Mouse (Mus musculus): ENCODE results near the gene 2310046K23Rik.

The 2310046K23Rik gene

DNA sequence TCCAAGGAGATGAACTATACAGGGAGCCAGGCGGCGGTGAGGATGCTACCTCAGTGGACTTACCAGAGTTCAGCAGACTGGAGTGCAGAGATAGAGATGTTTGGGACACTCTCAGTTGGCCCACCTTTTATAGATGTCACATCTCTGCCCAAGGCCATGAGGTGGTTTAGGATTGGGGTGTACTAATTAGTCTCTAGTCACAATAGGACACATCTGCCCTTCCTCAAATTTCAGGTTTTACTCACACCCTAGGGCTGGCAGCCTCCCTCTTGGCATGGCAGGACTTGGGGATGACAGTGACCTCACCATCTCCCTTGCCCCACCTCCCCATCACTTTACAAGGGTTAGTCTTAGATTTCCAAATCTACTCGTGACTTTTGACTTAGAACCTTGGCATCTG, at the start of gene 2310046K23Rik:
TSS of gene 2310046K23Rik (minus strand) at position 101 of the 400 bp plus-strand sequence.
- no peak for DNase-seq (ENCODE audit: low read depth, low spot score)

DNA sequence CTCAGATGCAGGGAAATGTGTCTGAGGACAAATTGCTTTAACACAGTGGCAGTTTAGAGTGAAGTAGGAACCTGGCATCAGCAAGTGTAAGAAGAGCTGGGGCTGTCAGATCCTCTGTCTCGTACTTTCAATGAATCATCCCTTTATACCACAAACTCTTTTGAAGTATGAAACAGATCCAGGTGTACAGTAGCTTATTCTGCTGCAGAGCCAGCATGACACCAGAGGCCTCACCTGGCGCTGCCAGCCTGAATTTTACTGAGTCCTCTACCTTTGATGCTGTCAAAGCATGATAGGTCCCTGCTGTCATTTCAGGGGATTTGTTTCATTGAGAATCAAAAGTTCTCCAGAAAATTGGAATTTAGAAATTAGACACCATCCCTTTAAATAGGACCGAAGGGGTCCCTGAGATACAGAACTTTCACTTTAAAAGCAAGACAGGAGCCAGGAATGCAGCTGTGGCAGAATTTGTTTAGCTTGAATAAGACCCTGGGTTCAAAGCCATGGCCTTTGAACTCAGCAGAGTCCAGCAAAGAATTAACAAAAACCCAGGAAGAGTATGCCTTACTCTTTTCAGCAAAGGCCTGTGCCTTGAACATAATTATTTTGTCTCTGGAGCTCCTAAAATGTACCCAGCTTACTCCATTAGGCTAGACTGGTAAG, 49.0 kb upstream of the 2310046K23Rik start:
- peak; percentile 7 for DNase-seq (ENCODE audit: low read depth, low spot score)

DNA sequence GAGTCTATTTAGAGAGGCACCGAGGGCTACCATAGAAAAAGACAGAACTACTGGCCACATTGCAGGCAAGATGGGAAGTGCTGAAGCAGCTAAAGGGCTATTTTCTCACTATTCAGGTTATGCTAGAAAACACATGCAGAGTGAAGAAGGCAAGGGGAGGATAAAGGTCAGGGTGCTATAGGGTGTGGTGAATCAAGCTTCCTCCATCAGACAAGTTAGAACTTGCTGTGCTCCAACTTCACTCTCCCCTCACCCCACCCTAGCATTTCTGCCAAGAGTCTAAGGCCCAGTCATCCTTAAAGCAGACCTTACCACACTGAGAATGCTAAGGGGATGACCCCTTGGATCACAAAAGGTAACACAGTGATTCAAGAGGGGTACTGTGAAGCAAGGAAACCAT, 45.2 kb upstream of the 2310046K23Rik start:
- DNase-seq (ENCODE audit: low read depth, low spot score): no peak

DNA sequence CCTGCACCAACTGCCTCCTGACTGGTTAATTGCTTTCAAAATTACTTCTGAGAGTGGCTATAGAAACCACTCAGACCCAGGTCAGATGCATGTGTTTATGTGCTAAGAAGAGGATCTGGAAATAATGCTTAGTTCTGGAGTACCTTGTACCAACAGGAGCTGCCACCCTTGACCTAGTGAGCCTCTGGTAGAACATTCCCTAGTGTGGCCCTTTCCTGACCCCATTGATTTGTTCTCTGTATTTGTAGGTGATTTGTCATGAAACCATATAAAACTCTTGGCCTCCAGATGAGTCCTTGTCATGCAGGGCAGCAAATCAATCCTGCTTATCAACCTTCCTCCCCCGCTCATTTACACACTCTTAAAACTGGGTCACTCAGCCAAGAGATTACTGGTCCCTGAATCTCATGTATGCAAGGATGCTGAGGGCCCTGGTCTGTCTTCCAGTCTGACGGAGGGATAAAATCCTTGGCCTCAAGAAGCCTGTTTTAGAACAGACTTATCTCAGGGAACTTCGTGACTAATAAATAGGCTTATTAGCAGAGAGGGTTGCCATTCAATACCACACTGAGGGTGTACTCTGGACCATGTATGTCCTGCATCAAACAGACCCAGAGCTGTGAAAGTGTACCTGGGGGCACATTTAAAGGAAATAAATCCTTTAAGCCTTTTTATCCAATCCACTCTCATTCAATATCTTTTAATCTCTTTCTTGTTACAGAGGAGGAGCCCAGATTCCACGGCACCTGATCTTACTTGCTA, 44.5 kb upstream of the 2310046K23Rik start:
- DNase-seq (ENCODE audit: low read depth, low spot score): no peak

DNA sequence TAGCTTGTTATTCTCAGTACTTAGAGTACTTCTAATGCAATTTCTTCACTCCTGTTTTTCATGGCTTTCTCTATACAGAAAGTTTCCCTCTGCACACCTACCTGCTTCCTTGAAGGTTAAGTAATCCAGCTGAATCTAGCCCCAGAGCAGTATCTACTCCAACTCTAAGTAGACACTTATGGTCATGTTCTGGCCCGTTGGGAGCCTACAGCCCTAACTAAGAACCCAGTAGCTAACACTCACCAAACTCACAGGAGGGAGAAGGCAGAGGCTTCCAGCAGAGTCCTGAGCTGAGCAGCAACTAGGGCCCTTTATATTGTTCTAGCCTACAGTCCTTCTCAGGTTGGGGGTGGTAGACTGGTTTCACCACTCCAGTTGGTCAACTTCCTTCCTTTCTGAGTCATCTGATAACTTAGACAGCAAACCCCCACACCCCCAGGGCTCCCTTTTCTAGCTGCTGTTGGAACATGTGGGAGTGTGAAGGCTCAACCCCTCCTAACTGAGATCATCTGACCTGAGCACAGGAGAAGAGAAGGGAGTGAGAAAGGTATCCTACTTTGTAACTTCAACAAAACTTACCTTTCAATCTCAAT, 39.2 kb upstream of the 2310046K23Rik start, which contains the start of gene Ivl:
TSS of gene Ivl (minus strand) at position 287 of the 593 bp plus-strand sequence.
- no peak for DNase-seq (ENCODE audit: low read depth, low spot score)

DNA sequence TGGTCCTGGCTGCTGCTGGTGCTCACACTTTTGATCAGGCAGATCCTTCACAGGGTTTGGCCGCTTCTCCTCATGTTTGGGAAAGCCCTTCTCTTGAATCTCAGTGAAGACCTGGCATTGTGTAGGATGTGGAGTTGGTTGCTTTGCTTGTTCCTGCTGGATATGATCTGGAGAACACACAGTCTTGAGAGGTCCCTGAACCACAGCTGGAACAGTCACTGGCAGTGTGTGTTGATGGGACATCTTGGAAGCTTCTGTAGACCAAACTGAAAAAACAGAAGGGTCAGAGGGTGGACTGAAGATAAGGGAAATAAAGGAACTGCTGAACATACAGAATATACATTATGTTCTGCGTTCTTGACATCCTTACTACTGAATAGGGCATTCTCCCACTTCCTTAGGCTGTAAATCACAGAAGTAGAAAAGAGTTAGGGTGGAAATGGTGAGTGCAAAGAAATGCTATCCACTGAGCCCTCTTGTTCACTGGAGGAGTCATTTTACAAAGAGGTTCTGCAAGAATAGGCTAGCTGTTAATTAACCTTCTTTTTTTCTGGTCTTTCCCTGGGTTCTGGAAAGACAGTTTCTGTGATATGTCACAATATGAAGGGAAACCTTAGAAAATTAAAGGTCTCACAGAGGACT, 38.3 kb upstream of the 2310046K23Rik start:
- no peak for DNase-seq (ENCODE audit: low read depth, low spot score)

DNA sequence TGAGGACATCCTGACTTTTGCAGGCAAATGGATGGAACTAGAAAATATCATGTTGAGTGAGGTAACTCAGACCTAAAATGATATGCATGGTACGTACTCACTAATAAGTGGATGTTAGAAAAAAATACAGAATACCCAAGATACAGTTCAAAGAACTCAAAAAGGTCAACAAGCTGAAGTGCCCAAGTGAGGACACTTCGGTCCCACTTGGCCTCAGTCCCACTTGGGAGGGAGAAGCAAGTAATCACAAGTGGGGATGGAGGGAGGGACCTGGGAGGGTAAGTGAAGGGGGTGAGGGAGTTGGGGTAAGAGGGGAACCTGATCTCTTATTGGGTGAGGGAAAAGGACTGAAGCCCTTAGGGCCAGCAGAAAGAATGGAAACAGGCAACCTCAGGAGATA, 34.4 kb upstream of the 2310046K23Rik start:
- no peak for DNase-seq (ENCODE audit: low read depth, low spot score)

DNA sequence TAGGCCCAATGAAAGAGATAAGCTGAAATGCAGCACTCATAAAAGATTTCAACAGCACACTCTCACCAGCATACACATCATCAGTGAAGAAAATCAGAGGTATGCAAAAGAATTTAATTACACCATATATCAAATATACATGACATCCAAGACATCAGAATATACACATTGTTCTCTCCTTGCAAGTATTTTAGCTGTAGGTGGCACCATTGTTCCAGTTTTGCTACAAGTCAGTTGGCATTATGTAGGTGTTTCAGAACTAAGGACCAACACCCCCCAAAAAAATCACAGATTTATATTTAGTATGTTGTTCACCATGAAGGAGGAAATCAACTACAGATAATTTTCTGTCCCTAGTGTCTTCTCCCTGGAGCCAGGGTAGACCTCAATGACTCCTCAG, 31.1 kb upstream of the 2310046K23Rik start:
- no peak for DNase-seq (ENCODE audit: low read depth, low spot score)

DNA sequence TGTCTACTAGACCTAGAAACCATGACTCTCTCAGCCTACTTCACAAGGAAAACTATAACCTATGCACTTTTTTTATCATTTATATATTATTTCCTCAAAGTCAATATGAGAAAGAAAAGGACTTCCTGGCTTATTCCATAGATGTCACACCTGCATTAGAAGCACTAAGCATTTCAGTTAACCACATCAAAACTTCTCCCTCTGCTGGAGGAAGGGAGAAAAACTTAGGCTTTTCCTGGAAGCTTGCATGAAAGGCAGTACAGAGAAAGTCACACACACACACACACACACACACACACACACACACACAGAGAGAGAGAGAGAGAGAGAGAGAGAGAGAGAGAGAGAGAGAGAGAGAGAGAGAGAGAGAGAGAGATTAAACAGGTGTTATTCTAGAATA, 22.0 kb downstream of the 2310046K23Rik start:
- peak; percentile 72 for DNase-seq (ENCODE audit: low read depth, low spot score)

- peak; percentile 66 for DNase-seq (ENCODE audit: low read depth, low spot score)
These were observed 23.5 kb downstream of the 2310046K23Rik start for GRCm38 (mm10) chr3:92510786-92511185.

DNA sequence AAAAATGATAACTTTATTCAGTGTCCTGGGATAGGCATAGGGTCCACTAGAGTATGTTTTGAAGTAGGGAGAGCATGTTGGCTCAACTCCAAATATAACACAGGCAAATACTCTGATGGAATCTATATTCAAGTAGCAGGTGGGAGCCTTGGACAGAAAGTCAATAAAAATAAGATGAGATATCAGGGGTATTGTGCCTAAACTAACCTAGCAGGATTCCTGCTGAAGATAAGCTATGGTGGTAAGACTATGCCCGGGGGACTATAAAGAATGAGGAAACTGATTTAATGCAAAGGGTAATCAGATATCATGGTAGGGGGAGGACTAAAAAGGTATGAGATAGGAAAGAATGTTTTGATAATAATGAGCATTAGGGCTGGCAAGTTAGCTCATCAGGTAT, 26.1 kb downstream of the 2310046K23Rik start:
- no peak for DNase-seq (ENCODE audit: low read depth, low spot score)

- DNase-seq (ENCODE audit: low read depth, low spot score): peak; percentile 15
These were observed 30.8 kb downstream of the 2310046K23Rik start for GRCm38 (mm10) chr3:92503528-92503927.

GRCm38 (mm10) chr3:92500393-92500792, 33.9 kb downstream of the 2310046K23Rik start, which contains the start of gene Sprr4:
Sprr4 (minus strand) TSS chr3:92500493.
- DNase-seq (ENCODE audit: low read depth, low spot score): no peak

DNA sequence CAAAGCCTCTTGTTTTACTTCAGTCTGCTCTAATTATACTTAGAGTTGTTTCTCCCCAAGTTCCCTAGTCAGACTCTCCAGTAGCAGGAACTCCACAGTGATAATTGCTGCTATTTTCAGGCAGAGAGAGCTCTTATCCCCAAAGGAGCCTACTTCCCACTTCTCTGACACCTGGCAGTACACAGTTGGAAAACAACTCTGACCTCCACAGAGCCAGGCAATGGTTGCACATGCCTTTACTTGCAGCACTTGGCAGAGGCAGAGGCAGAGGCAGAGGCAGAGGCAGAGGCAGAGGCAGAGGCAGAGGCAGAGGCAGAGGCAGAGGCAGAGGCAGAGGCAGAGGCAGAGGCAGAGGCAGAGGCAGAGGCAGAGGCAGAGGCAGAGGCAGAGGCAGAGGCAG, 44.0 kb downstream of the 2310046K23Rik start:
- peak; percentile 10 for DNase-seq (ENCODE audit: low read depth, low spot score)

DNA sequence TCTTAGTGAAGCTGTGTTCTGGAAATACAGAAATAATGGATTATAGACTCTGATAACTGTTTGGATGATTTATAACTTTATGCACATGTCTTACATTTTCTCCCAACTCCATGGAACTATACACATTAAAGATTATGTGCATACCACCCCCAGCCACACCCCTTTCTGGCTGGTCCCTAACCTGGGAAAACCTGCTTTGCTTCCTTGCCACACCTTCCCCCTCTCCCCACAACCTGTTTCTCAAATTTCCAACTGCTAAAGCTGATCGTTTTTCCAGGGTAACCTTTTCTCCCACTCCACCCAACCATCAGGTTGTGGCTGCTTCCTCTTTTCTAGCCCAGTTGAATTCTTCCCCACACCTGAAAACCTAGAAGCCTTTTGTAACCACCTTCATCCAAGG, 48.0 kb downstream of the 2310046K23Rik start:
- DNase-seq (ENCODE audit: low read depth, low spot score): no peak

DNA sequence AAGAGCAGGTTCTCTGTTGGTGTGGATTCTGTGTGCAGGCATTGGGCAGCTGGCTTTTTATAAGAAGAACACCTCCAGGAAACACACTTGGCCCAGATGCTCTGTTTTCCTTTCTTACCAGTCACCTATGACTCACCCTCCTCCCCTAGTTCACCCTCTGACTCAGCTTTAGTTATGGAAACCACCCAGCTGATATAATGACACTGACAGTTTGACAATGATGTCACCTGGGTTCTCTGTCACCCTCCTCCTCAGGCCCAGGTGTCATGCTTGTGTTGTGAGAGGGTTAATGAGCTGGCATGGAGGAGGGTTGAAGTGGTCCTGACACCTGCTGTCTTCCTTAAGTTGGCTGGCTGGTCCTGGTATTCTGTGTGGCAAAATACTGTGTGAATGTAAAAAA, 48.4 kb downstream of the 2310046K23Rik start, which contains the start of gene Sprr1a:
TSS of gene Sprr1a (minus strand) at position 33 of the 400 bp plus-strand sequence.
- peak; percentile 40 for DNase-seq (ENCODE audit: low read depth, low spot score)

All from brain, adult 2 months (tissue).